Mouse (Mus musculus) kidney, embryonic 16.5 days (tissue): ENCODE data around the gene Preb. TPM values are rescaled to one million over a fixed set of nuclear protein-coding genes. Genes with fewer than 3 reads are reported as not detected.
A peak's percentile ranks its signal among the peaks of the same experiment; 100 is the strongest.

Experiments used
- ATAC-seq: fragments of 200-750 bp; cut with Nextera tagmentation; 2 replicates; pipeline ENCODE4 v1.8.0; 2017; ENCODE audit warnings: moderate TSS enrichment; ENCODE audit not compliant: low FRiP score, low TSS enrichment
- H3K27ac ChIP-seq: fragments of 300-500 bp; sonication (generic); 2 replicates; pipeline ENCODE4 v1.5.1; 2014; ENCODE audit warnings: low read length
- H3K27me3 ChIP-seq: fragments of 300-500 bp; sonication (generic); 2 replicates; pipeline ENCODE4 v1.6.1; 2014; ENCODE audit warnings: low read length, control low read depth, mixed read lengths; ENCODE audit not compliant: insufficient read depth
- H3K36me3 ChIP-seq: fragments of 300-500 bp; sonication (generic); 2 replicates; pipeline ENCODE4 v1.6.1; 2014; ENCODE audit warnings: low read length, control low read depth, mixed read lengths; ENCODE audit not compliant: insufficient read depth
- H3K4me1 ChIP-seq: fragments of 300-500 bp; sonication (generic); 2 replicates; pipeline ENCODE4 v1.6.1; 2014; ENCODE audit warnings: low read length, control low read depth, mixed read lengths; ENCODE audit not compliant: insufficient read depth
- H3K4me2 ChIP-seq: fragments of 300-500 bp; sonication (generic); replicated peaks from 2 replicates; pipeline ENCODE4 v1.6.1; 2014; ENCODE audit warnings: low read depth, low read length
- H3K4me3 ChIP-seq: fragments of 300-500 bp; sonication (generic); 2 replicates; pipeline ENCODE4 v1.5.1; 2014; ENCODE audit warnings: mild to moderate bottlenecking, low read length
- H3K9ac ChIP-seq: fragments of 300-500 bp; sonication (generic); replicated peaks from 2 replicates; pipeline ENCODE4 v1.6.1; 2014; ENCODE audit warnings: low read length
- H3K9me3 ChIP-seq: fragments of 300-500 bp; sonication (generic); 2 replicates; pipeline ENCODE4 v1.6.1; 2016; ENCODE audit warnings: low read length, control low read depth
- WGBS: fragments of 180-500 bp; shearing (Covaris S2); extraction: QIAGEN DNeasy Blood & Tissue Kit; methylation state at CpG from one replicate; pipeline ENCODE4 v1.1.7; 2014; 5-methylcytosine and 5-hydroxymethylcytosine counted together
- polyA plus RNA-seq: library from polyadenylated mRNA; unstranded; fragments of >200 nt; fragmentation: Nextera tagmentation; extraction: Ambion mirVana; gene quantifications from 2 replicates; pipeline ENCODE4 v1.2.1, GENCODE M21; 2015

Gene Preb
- polyA plus RNA-seq: 172 TPM in 2 replicates

- Histone ChIP-seq H3K4me3 (peak within 1 kb of the TSS; percentile 85), H3K36me3 (peaks cover 26% of the 10 kb centered on the region), H3K27me3 (no peaks in the 10 kb centered on the region), H3K27ac (peak within 1 kb of the TSS; percentile 92), H3K9ac (peak within 1 kb of the TSS; percentile 93), H3K4me2 (peak within 1 kb of the TSS; percentile 89), H3K4me1 (peaks cover 28% of the 10 kb centered on the region), H3K9me3 (no peaks in the 10 kb centered on the region)
- peak; percentile 92 for ATAC-seq
- whole genome bisulfite sequencing: 0% methylated on average over 56 of the region's 56 CpGs
Observed at GRCm38 (mm10) chr5:30959966-30960501, at the start of gene Preb. Preb (minus strand) TSS chr5:30960361.

GRCm38 (mm10) chr5:31004184-31004583 is 44.0 kb upstream of the Preb start:
- peak; percentile 54; the same call in 1 of the 2 replicates for ATAC-seq
- Histone ChIP-seq H3K9ac (no peak overlapping the region), H3K36me3 (no peaks in the 10 kb centered on the region), H3K27ac (no peak overlapping the region), H3K4me1 (no peaks in the 10 kb centered on the region), H3K4me2 (no peak overlapping the region), H3K9me3 (no peaks in the 10 kb centered on the region), H3K4me3 (no peak overlapping the region), H3K27me3 (no peaks in the 10 kb centered on the region)
- under 1% methylated on average over 5 of the region's 5 CpGs for WGBS

- Histone ChIP-seq H3K36me3 (no peaks in the 10 kb centered on the region), H3K9ac (no peak overlapping the region), H3K9me3 (no peaks in the 10 kb centered on the region), H3K27ac (no peak overlapping the region), H3K4me2 (no peak overlapping the region), H3K4me3 (no peak overlapping the region), H3K27me3 (no peaks in the 10 kb centered on the region), H3K4me1 (no peaks in the 10 kb centered on the region)
- no peak for ATAC-seq
- 76% methylated on average over 4 of the region's 4 CpGs for WGBS
Observed at GRCm38 (mm10) chr5:31001560-31001959, 41.4 kb upstream of the Preb start.

- H3K4me3 ChIP-seq: no peak overlapping the region
- no peak for ATAC-seq
- no peak overlapping the region for H3K4me2 ChIP-seq
- no peaks in the 10 kb centered on the region for H3K4me1 ChIP-seq
- no peak overlapping the region for H3K27ac ChIP-seq
- no peaks in the 10 kb centered on the region for H3K9me3 ChIP-seq
- no peak overlapping the region for H3K9ac ChIP-seq
- 89% methylated on average over 2 of the region's 2 CpGs for WGBS
- no peaks in the 10 kb centered on the region for H3K36me3 ChIP-seq
- no peaks in the 10 kb centered on the region for H3K27me3 ChIP-seq
Observed at GRCm38 (mm10) chr5:31000993-31001392, 40.8 kb upstream of the Preb start.

GRCm38 (mm10) chr5:31000122-31000521 is 40.0 kb upstream of the Preb start:
- no peak overlapping the region for H3K4me3 ChIP-seq
- no peak overlapping the region for H3K4me2 ChIP-seq
- ATAC-seq: no peak
- no peak overlapping the region for H3K27ac ChIP-seq
- no peaks in the 10 kb centered on the region for H3K36me3 ChIP-seq
- no peak overlapping the region for H3K9ac ChIP-seq
- no peaks in the 10 kb centered on the region for H3K4me1 ChIP-seq
- H3K27me3 ChIP-seq: no peaks in the 10 kb centered on the region
- 64% methylated on average over 7 of the region's 7 CpGs for WGBS
- no peaks in the 10 kb centered on the region for H3K9me3 ChIP-seq

GRCm38 (mm10) chr5:30999324-30999723 is 39.2 kb upstream of the Preb start:
- no peaks in the 10 kb centered on the region for H3K9me3 ChIP-seq
- H3K4me3 ChIP-seq: no peak overlapping the region
- no peaks in the 10 kb centered on the region for H3K36me3 ChIP-seq
- no peaks in the 10 kb centered on the region for H3K27me3 ChIP-seq
- ATAC-seq: no peak
- no peaks in the 10 kb centered on the region for H3K4me1 ChIP-seq
- WGBS: 77% methylated on average over 5 of the region's 5 CpGs
- no peak overlapping the region for H3K9ac ChIP-seq
- no peak overlapping the region for H3K27ac ChIP-seq
- no peak overlapping the region for H3K4me2 ChIP-seq

- H3K4me2 ChIP-seq: no peak overlapping the region
- no peaks in the 10 kb centered on the region for H3K9me3 ChIP-seq
- H3K27me3 ChIP-seq: no peaks in the 10 kb centered on the region
- no peak overlapping the region for H3K27ac ChIP-seq
- H3K36me3 ChIP-seq: no peaks in the 10 kb centered on the region
- H3K9ac ChIP-seq: no peak overlapping the region
- 0 out of 2 replicates have a peak, but pooled peaks have one; percentile 27 for ATAC-seq
- no peaks in the 10 kb centered on the region for H3K4me1 ChIP-seq
- 19% methylated on average over 5 of the region's 5 CpGs for WGBS
- no peak overlapping the region for H3K4me3 ChIP-seq
Observed at GRCm38 (mm10) chr5:30998306-30998705, 38.1 kb upstream of the Preb start.

GRCm38 (mm10) chr5:30994910-30995635 is 34.9 kb upstream of the Preb start:
- ATAC-seq: no peak
- Histone ChIP-seq H3K27me3 (no peaks in the 10 kb centered on the region), H3K36me3 (no peaks in the 10 kb centered on the region), H3K9ac (no peak overlapping the region), H3K27ac (no peak overlapping the region), H3K4me2 (no peak overlapping the region), H3K9me3 (no peaks in the 10 kb centered on the region), H3K4me3 (no peak overlapping the region), H3K4me1 (no peaks in the 10 kb centered on the region)
- WGBS: 58% methylated on average over 11 of the region's 11 CpGs

GRCm38 (mm10) chr5:30994074-30994473 is 33.9 kb upstream of the Preb start:
- no peak overlapping the region for H3K4me2 ChIP-seq
- H3K9me3 ChIP-seq: no peaks in the 10 kb centered on the region
- H3K27me3 ChIP-seq: no peaks in the 10 kb centered on the region
- no peak overlapping the region for H3K9ac ChIP-seq
- H3K27ac ChIP-seq: no peak overlapping the region
- no peak overlapping the region for H3K4me3 ChIP-seq
- H3K36me3 ChIP-seq: no peaks in the 10 kb centered on the region
- no peak for ATAC-seq
- WGBS: 83% methylated on average over 3 of the region's 3 CpGs
- no peaks in the 10 kb centered on the region for H3K4me1 ChIP-seq

- H3K9ac ChIP-seq: no peak overlapping the region
- no peaks in the 10 kb centered on the region for H3K9me3 ChIP-seq
- H3K4me1 ChIP-seq: no peaks in the 10 kb centered on the region
- no peaks in the 10 kb centered on the region for H3K27me3 ChIP-seq
- no peak overlapping the region for H3K4me3 ChIP-seq
- H3K4me2 ChIP-seq: no peak overlapping the region
- no peak overlapping the region for H3K27ac ChIP-seq
- WGBS: 75% methylated on average over 5 of the region's 5 CpGs
- no peaks in the 10 kb centered on the region for H3K36me3 ChIP-seq
- no peak for ATAC-seq
Observed at GRCm38 (mm10) chr5:30992980-30993676, 33.0 kb upstream of the Preb start.
